Mouse (Mus musculus): Measurements from ENCODE around the gene Nrm. TPM values are rescaled to one million over a fixed set of nuclear protein-coding genes. Genes with fewer than 3 reads are reported as not detected.
A peak's percentile ranks its signal among the peaks of the same experiment; 100 is the strongest.

The Nrm gene
- polyA plus RNA-seq, 1 experiment from 2014 or later, result 27.4 TPM

DNA sequence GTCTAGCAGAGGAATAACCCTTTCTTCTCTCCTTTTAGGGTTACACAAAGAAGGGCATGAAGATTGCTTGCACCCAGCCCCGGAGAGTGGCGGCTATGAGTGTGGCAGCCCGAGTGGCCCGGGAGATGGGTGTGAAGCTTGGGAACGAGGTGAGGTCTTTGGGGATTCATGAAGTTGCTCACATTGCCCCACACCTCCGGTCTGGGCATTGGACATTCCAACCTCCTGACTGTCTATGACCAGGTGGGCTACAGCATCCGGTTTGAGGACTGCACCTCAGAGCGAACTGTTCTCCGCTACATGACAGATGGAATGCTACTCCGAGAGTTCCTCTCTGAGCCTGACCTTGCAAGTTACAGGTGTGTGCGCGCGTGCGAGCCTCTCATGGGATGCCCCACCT is 22.7 kb downstream of the Nrm start:
- WGBS, result 93% methylated on average over 14 of the region's 14 CpGs
- Histone ChIP-seq H3K9me3 (ENCODE audit: control insufficient read depth, low read length) (no peaks in the 10 kb centered on the region), H3K27ac (replicated peaks) (no peak overlapping the region), H3K4me2 (replicated peaks; ENCODE audit: low read depth) (no peak overlapping the region), H3K36me3 (ENCODE audit: control insufficient read depth, insufficient read depth, low read length) (peaks cover 28% of the 10 kb centered on the region), H3K4me3 (ENCODE audit: low read depth, low read length) (no peak overlapping the region), H3K9ac (ENCODE audit: low read length) (no peak overlapping the region), H3K4me1 (replicated peaks; ENCODE audit: control insufficient read depth, insufficient read depth) (peaks cover 3% of the 10 kb centered on the region; the same call in 1 of the 2 replicates), H3K27me3 (ENCODE audit: control insufficient read depth, insufficient read depth, low read length) (no peaks in the 10 kb centered on the region)
- TF ChIP-seq CTCF (IDR thresholded peaks at IDR 0.05; ENCODE audit: low read depth) (no peak), EP300 (optimal IDR thresholded peaks at IDR 0.05) (no peak)
- no peak for ATAC-seq (ENCODE audit: low FRiP score, low TSS enrichment)
- no peak for DNase-seq (ENCODE audit: low spot score)

DNA sequence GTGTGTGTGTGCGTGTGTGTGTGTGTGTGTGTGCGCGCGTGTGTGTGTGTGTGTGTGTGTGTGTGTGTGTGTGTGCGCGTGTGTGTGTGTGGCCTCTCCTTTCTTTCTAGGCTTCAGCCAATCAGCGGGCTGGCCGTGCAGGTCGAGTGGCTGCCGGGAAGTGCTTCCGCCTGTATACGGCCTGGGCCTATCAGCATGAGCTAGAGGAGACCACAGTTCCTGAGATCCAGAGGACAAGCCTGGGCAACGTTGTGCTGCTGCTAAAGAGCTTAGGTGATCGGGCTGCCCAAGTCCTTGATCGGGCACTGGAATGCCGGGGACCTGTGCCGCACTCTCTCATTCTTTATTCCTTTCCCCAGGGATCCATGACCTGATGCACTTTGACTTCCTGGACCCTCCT is 26.6 kb downstream of the Nrm start:
- Histone ChIP-seq H3K27me3 (ENCODE audit: control insufficient read depth, insufficient read depth, low read length) (no peaks in the 10 kb centered on the region), H3K9me3 (ENCODE audit: control insufficient read depth, low read length) (no peaks in the 10 kb centered on the region), H3K4me2 (replicated peaks; ENCODE audit: low read depth) (no peak overlapping the region), H3K9ac (ENCODE audit: low read length) (no peak overlapping the region), H3K36me3 (ENCODE audit: control insufficient read depth, insufficient read depth, low read length) (peaks cover 37% of the 10 kb centered on the region), H3K4me1 (replicated peaks; ENCODE audit: control insufficient read depth, insufficient read depth) (no peaks in the 10 kb centered on the region), H3K4me3 (ENCODE audit: low read depth, low read length) (no peak overlapping the region), H3K27ac (replicated peaks) (no peak overlapping the region)
- TF ChIP-seq EP300 (optimal IDR thresholded peaks at IDR 0.05), result no peak
- no peak for DNase-seq (ENCODE audit: low spot score)
- WGBS, result 86% methylated on average over 12 of the region's 17 CpGs
- no peak for ATAC-seq (ENCODE audit: low FRiP score, low TSS enrichment)

GRCm38 (mm10) chr17:35896781-35897643 is 35.9 kb downstream of the Nrm start, which contains the start of gene 2310061I04Rik:
2310061I04Rik (minus strand) TSS chr17:35897431.
- TF ChIP-seq CTCF (IDR thresholded peaks at IDR 0.05; ENCODE audit: low read depth), result no peak
- TF ChIP-seq EP300 (optimal IDR thresholded peaks at IDR 0.05), result no peak
- Histone ChIP-seq H3K9me3 (ENCODE audit: control insufficient read depth, low read length) (no peaks in the 10 kb centered on the region), H3K4me3 (ENCODE audit: low read depth, low read length) (peak within 1 kb of the TSS; percentile 85), H3K27me3 (ENCODE audit: control insufficient read depth, insufficient read depth, low read length) (no peaks in the 10 kb centered on the region), H3K4me2 (replicated peaks; ENCODE audit: low read depth) (peak within 1 kb of the TSS; percentile 99), H3K9ac (ENCODE audit: low read length) (peak within 1 kb of the TSS; percentile 84), H3K4me1 (replicated peaks; ENCODE audit: control insufficient read depth, insufficient read depth) (no peaks in the 10 kb centered on the region; the same call in 1 of the 2 replicates), H3K36me3 (ENCODE audit: control insufficient read depth, insufficient read depth, low read length) (peaks cover 7% of the 10 kb centered on the region; the same call in 1 of the 2 replicates), H3K27ac (replicated peaks) (peak within 1 kb of the TSS; percentile 85)
- peak; percentile 94 for DNase-seq (ENCODE audit: low spot score)
- WGBS, result under 1% methylated on average over 68 of the region's 86 CpGs
- ATAC-seq (ENCODE audit: low FRiP score, low TSS enrichment), result peak; percentile 88

GRCm38 (mm10) chr17:35897644-35898573 is 36.8 kb downstream of the Nrm start:
- 36% methylated on average over 23 of the region's 23 CpGs for WGBS
- Histone ChIP-seq H3K27ac (replicated peaks) (no peak overlapping the region), H3K4me3 (ENCODE audit: low read depth, low read length) (no peak overlapping the region), H3K9me3 (ENCODE audit: control insufficient read depth, low read length) (no peaks in the 10 kb centered on the region), H3K27me3 (ENCODE audit: control insufficient read depth, insufficient read depth, low read length) (no peaks in the 10 kb centered on the region), H3K9ac (ENCODE audit: low read length) (peak overlapping the region; percentile 51; the same call in 1 of the 2 replicates), H3K4me2 (replicated peaks; ENCODE audit: low read depth) (peak overlapping the region; percentile 99), H3K4me1 (replicated peaks; ENCODE audit: control insufficient read depth, insufficient read depth) (no peaks in the 10 kb centered on the region; the same call in 1 of the 2 replicates), H3K36me3 (ENCODE audit: control insufficient read depth, insufficient read depth, low read length) (peaks cover 4% of the 10 kb centered on the region; the same call in 1 of the 2 replicates)
- ATAC-seq (ENCODE audit: low FRiP score, low TSS enrichment) (peak; percentile 51), DNase-seq (ENCODE audit: low spot score) (no peak)
- TF ChIP-seq EP300 (optimal IDR thresholded peaks at IDR 0.05), result no peak
- TF ChIP-seq CTCF (IDR thresholded peaks at IDR 0.05; ENCODE audit: low read depth), result no peak

- Histone ChIP-seq H3K4me3 (ENCODE audit: low read depth, low read length) (no peak overlapping the region), H3K4me1 (replicated peaks; ENCODE audit: control insufficient read depth, insufficient read depth) (no peaks in the 10 kb centered on the region; the same call in 1 of the 2 replicates), H3K27ac (replicated peaks) (no peak overlapping the region), H3K36me3 (ENCODE audit: control insufficient read depth, insufficient read depth, low read length) (0 out of 2 replicates have a peak, but pooled peaks cover 3% of the 10 kb centered on the region), H3K9me3 (ENCODE audit: control insufficient read depth, low read length) (no peaks in the 10 kb centered on the region), H3K27me3 (ENCODE audit: control insufficient read depth, insufficient read depth, low read length) (no peaks in the 10 kb centered on the region), H3K4me2 (replicated peaks; ENCODE audit: low read depth) (no peak overlapping the region), H3K9ac (ENCODE audit: low read length) (no peak overlapping the region)
- no peak for DNase-seq (ENCODE audit: low spot score)
- 87% methylated on average over 3 of the region's 3 CpGs for WGBS
- ATAC-seq (ENCODE audit: low FRiP score, low TSS enrichment), result no peak
- TF ChIP-seq CTCF (IDR thresholded peaks at IDR 0.05; ENCODE audit: low read depth) (no peak), EP300 (optimal IDR thresholded peaks at IDR 0.05) (no peak)
Measured at GRCm38 (mm10) chr17:35900636-35901035, 39.5 kb downstream of the Nrm start.
